ENCODE assay signal across 21 mouse cellular contexts in genomic region chr6:83860033-83860432, GRCm38 (mm10). TPM values are rescaled to one million over a fixed set of nuclear protein-coding genes. Genes with fewer than 3 reads are reported as not detected.
DNase-seq lines count a peak whose midpoint lies in the region; ATAC-seq lines count a peak whose summit lies in the region.
"Had no signal": no experiment of that assay in that cellular context is flagged by ENCODE, and none has a peak within 500 bp of the region (broad histone marks: within the 10 kb centered on the region; RNA-seq: fewer than 3 reads in every experiment).

No protein-coding gene starts in this region.

- WGBS in heart, embryonic 13.5 days: 55% methylated on average over 9 of the region's 9 CpGs

- H3K4me2 ChIP-seq in heart, embryonic 13.5 days: no peak overlapping the region
- H3K4me2 ChIP-seq: embryonic facial prominence, embryonic 15.5 days; limb, embryonic 15.5 days; midbrain, embryonic 11.5 days; neural tube, embryonic 12.5 days had no signal

- peak overlapping the region; percentile 80 for H3K27ac ChIP-seq in heart, embryonic 13.5 days (replicated peaks)
- H3K27ac ChIP-seq: embryonic facial prominence, embryonic 15.5 days; forebrain, embryonic 10.5 days; hindbrain, embryonic 10.5 days; limb, embryonic 15.5 days; neural tube, embryonic 12.5 days; stomach, postnatal 0 days had no signal

- H3K27me3 ChIP-seq in heart, embryonic 13.5 days (replicated peaks): no peaks in the 10 kb centered on the region
- H3K27me3 ChIP-seq: embryonic facial prominence, embryonic 15.5 days; limb, embryonic 15.5 days; neural tube, embryonic 12.5 days had no signal

- intact Hi-C loops in gastrocnemius, postnatal 14 days (cut with DNase I; ENCODE audit: low total_unique reads): no loop called here

- no peak overlapping the region for H3K9ac ChIP-seq in heart, embryonic 13.5 days
- H3K9ac ChIP-seq: embryonic facial prominence, embryonic 15.5 days; limb, embryonic 15.5 days; neural tube, embryonic 12.5 days had no signal

- no peaks in the 10 kb centered on the region for H3K9me3 ChIP-seq in heart, embryonic 13.5 days
- H3K9me3 ChIP-seq: embryonic facial prominence, embryonic 15.5 days; forebrain, embryonic 10.5 days; hindbrain, embryonic 10.5 days; limb, embryonic 15.5 days; neural tube, embryonic 12.5 days had no signal

- peak; percentile 89 for DNase-seq in gastrocnemius, adult 18-20 months (ENCODE audit: low spot score)
- no peak for DNase-seq in gastrocnemius, postnatal 4 days (ENCODE audit: low spot score in 2 of 2)
- peak; percentile 52 for DNase-seq in gastrocnemius, postnatal 14 days
- DNase-seq in heart, postnatal 4 days: peak; percentile 64
- no peak for DNase-seq in kidney, postnatal 25 days
- DNase-seq in thymus, adult 18-20 months: no peak
- no peak for DNase-seq in cerebellum, postnatal 10 days
- DNase-seq: cerebellum, adult 9-11 months; embryo, embryonic 11 days; kidney, adult 2 months; kidney, postnatal 14 days; lung, postnatal 36 days; thymus, postnatal 4 days had no signal

- no peak for ATAC-seq in heart, embryonic 13.5 days (ENCODE audit: extremely low read depth, insufficient number of reproducible peaks, low FRiP score, low TSS enrichment)

- no peak overlapping the region for H3K4me3 ChIP-seq in heart, embryonic 13.5 days
- H3K4me3 ChIP-seq: embryonic facial prominence, embryonic 15.5 days; forebrain, embryonic 10.5 days; hindbrain, embryonic 10.5 days; limb, embryonic 15.5 days; neural tube, embryonic 12.5 days had no signal

- no peaks in the 10 kb centered on the region for H3K36me3 ChIP-seq in heart, embryonic 13.5 days
- H3K36me3 ChIP-seq: embryonic facial prominence, embryonic 15.5 days; forebrain, embryonic 10.5 days; hindbrain, embryonic 10.5 days; limb, embryonic 15.5 days; neural tube, embryonic 12.5 days had no signal

- H3K4me1 ChIP-seq in heart, embryonic 13.5 days: peaks cover 18% of the 10 kb centered on the region
- H3K4me1 ChIP-seq: embryonic facial prominence, embryonic 15.5 days; limb, embryonic 15.5 days; neural tube, embryonic 12.5 days had no signal

RNA-seq across cellular contexts. Expression of gene Zfp638, which starts 6.9 kb away (rescaled TPM):
- total RNA-seq in gastrocnemius, adult 18-20 months (2021): 10 to 100 TPM; 33.6 to 44.5 TPM
- total RNA-seq in gastrocnemius, postnatal 4 days (2021): 10 to 100 TPM; 61.7 to 82.4 TPM
- 10 to 100 TPM; 31.3 to 37.2 TPM for total RNA-seq in gastrocnemius, postnatal 14 days (2021)
- 35.2 and 36.9 TPM in 2 replicates for polyA plus RNA-seq in heart, embryonic 13.5 days (2015; fragmentation: Nextera tagmentation; extraction: Ambion mirVana)
- 10 to 100 TPM; 67.9 to 75.3 TPM for total RNA-seq in heart, postnatal 4 days (2021)

RNA-seq across cellular contexts. Expression of gene Paip2b, which starts 28.5 kb away (rescaled TPM):
- total RNA-seq in gastrocnemius, adult 18-20 months (2021): 100 to 1,000 TPM in 1 of 2 experiments, 10 to 100 TPM in 1; 97.9 to 101 TPM
- 10 to 100 TPM; 32.6 to 32.7 TPM for total RNA-seq in gastrocnemius, postnatal 4 days (2021)
- 10 to 100 TPM; 32.4 to 47.7 TPM for total RNA-seq in gastrocnemius, postnatal 14 days (2021)
- polyA plus RNA-seq in heart, embryonic 13.5 days (2015; fragmentation: Nextera tagmentation; extraction: Ambion mirVana): 12.5 and 13.1 TPM in 2 replicates
- 10 to 100 TPM; 22.5 to 22.6 TPM for total RNA-seq in heart, postnatal 4 days (2021)

Comparison
In these comparisons a context has a peak if more than half of its experiments do, and no peak if none do; other contexts are left out.
1. DNase-seq: peak in gastrocnemius, adult 18-20 months (single experiment), gastrocnemius, postnatal 14 days (single experiment) and heart, postnatal 4 days (single experiment); none in gastrocnemius, postnatal 4 days (0 of 2), kidney, postnatal 25 days (0 of 2), thymus, adult 18-20 months (0 of 2) and cerebellum, postnatal 10 days (0 of 2).